Mouse (Mus musculus) bone marrow macrophage, adult 2 months (primary cell): Measurements from ENCODE around the gene Ntrk3.

Source experiments
- CTCF ChIP-seq: IDR thresholded peaks from 2 replicates; pipeline ENCODE4 v1.5.1; 2012; ENCODE audit warnings: low read depth, mild to moderate bottlenecking, low read length, moderate library complexity
- POLR2A ChIP-seq: IDR thresholded peaks from 2 replicates; pipeline ENCODE4 v1.6.1; 2012; ENCODE audit warnings: mild to moderate bottlenecking, low read depth, low read length, borderline replicate concordance

DNA sequence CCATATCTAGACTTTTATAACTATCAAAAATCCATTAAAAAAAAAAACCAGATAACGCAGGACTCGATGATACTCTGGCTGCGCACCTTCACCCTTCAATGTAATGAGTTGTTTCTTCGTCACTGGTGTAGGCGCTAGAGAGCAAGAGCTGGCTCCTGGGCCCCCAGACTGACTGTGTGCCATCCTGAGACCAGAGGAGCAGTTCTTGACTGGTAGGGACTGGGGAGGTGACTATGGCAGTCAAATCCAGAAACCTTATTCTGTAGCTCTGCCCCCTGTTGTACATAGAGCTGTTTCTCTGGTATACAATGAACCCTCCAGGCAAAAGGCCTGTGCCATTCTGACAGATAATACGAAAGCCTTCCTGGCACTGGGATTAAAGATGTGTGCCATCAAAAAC lies 616 bp downstream of the Ntrk3 start:
- no peak for TF ChIP-seq CTCF
- no peak for TF ChIP-seq POLR2A
